Mouse (Mus musculus): ENCODE data around the gene Jazf1. TPM values are rescaled to one million over a fixed set of nuclear protein-coding genes. Genes with fewer than 3 reads are reported as not detected.

The Jazf1 gene
- polyA plus RNA-seq, 1 experiment from 2014 or later = 12.6 TPM

GRCm38 (mm10) chr6:52861928-52862327 is 206.5 kb downstream of the Jazf1 start:
- Histone ChIP-seq H3K4me1 (ENCODE audit: control insufficient read depth, insufficient read depth, low read length) (peaks cover 30% of the 10 kb centered on the region), H3K27ac (ENCODE audit: low read length) (peak overlapping the region; percentile 72), H3K4me3 (ENCODE audit: low read length) (no peak overlapping the region), H3K9me3 (replicated peaks; ENCODE audit: control insufficient read depth, low read length) (no peaks in the 10 kb centered on the region), H3K4me2 (ENCODE audit: low read depth, low read length) (peak overlapping the region; percentile 6; the same call in 1 of the 2 replicates), H3K27me3 (ENCODE audit: control insufficient read depth, insufficient read depth, low read length) (no peaks in the 10 kb centered on the region), H3K9ac (ENCODE audit: low read length) (no peak overlapping the region), H3K36me3 (ENCODE audit: control insufficient read depth, insufficient read depth) (no peaks in the 10 kb centered on the region)
- 25% methylated on average over 7 of the region's 7 CpGs for WGBS
- peak; percentile 66 for ATAC-seq (replicated peaks; ENCODE audit: extremely low read depth, insufficient read depth, low FRiP score)

GRCm38 (mm10) chr6:52861186-52861820 is 207.1 kb downstream of the Jazf1 start:
- H3K9ac ChIP-seq (ENCODE audit: low read length) = no peak overlapping the region
- WGBS = 60% methylated on average over 9 of the region's 9 CpGs
- H3K4me1 ChIP-seq (ENCODE audit: control insufficient read depth, insufficient read depth, low read length) = peaks cover 36% of the 10 kb centered on the region
- no peaks in the 10 kb centered on the region for H3K27me3 ChIP-seq (ENCODE audit: control insufficient read depth, insufficient read depth, low read length)
- ATAC-seq (replicated peaks; ENCODE audit: extremely low read depth, insufficient read depth, low FRiP score) = no peak
- no peaks in the 10 kb centered on the region for H3K36me3 ChIP-seq (ENCODE audit: control insufficient read depth, insufficient read depth)
- H3K4me3 ChIP-seq (ENCODE audit: low read length) = no peak overlapping the region
- H3K27ac ChIP-seq (ENCODE audit: low read length) = peak overlapping the region; percentile 72
- no peaks in the 10 kb centered on the region for H3K9me3 ChIP-seq (replicated peaks; ENCODE audit: control insufficient read depth, low read length)
- no peak overlapping the region for H3K4me2 ChIP-seq (ENCODE audit: low read depth, low read length)

GRCm38 (mm10) chr6:52860713-52861112 is 207.7 kb downstream of the Jazf1 start:
- ATAC-seq (replicated peaks; ENCODE audit: extremely low read depth, insufficient read depth, low FRiP score) = no peak
- Histone ChIP-seq H3K36me3 (ENCODE audit: control insufficient read depth, insufficient read depth) (no peaks in the 10 kb centered on the region), H3K4me3 (ENCODE audit: low read length) (no peak overlapping the region), H3K4me2 (ENCODE audit: low read depth, low read length) (no peak overlapping the region), H3K4me1 (ENCODE audit: control insufficient read depth, insufficient read depth, low read length) (peaks cover 39% of the 10 kb centered on the region), H3K9me3 (replicated peaks; ENCODE audit: control insufficient read depth, low read length) (no peaks in the 10 kb centered on the region), H3K27ac (ENCODE audit: low read length) (no peak overlapping the region), H3K9ac (ENCODE audit: low read length) (peak overlapping the region; percentile 31; the same call in 1 of the 2 replicates), H3K27me3 (ENCODE audit: control insufficient read depth, insufficient read depth, low read length) (no peaks in the 10 kb centered on the region)
- WGBS = 25% methylated on average over 6 of the region's 6 CpGs

GRCm38 (mm10) chr6:52858911-52859431 is 209.5 kb downstream of the Jazf1 start:
- ATAC-seq (replicated peaks; ENCODE audit: extremely low read depth, insufficient read depth, low FRiP score) = no peak
- Histone ChIP-seq H3K36me3 (ENCODE audit: control insufficient read depth, insufficient read depth) (no peaks in the 10 kb centered on the region), H3K4me1 (ENCODE audit: control insufficient read depth, insufficient read depth, low read length) (peaks cover 39% of the 10 kb centered on the region), H3K9ac (ENCODE audit: low read length) (no peak overlapping the region), H3K4me2 (ENCODE audit: low read depth, low read length) (no peak overlapping the region), H3K9me3 (replicated peaks; ENCODE audit: control insufficient read depth, low read length) (no peaks in the 10 kb centered on the region), H3K27ac (ENCODE audit: low read length) (no peak overlapping the region), H3K4me3 (ENCODE audit: low read length) (no peak overlapping the region), H3K27me3 (ENCODE audit: control insufficient read depth, insufficient read depth, low read length) (no peaks in the 10 kb centered on the region)
- WGBS = 84% methylated on average over 3 of the region's 3 CpGs

- no peak overlapping the region for H3K4me3 ChIP-seq (ENCODE audit: low read length)
- H3K9ac ChIP-seq (ENCODE audit: low read length) = no peak overlapping the region
- WGBS = 54% methylated on average over 8 of the region's 8 CpGs
- no peak overlapping the region for H3K27ac ChIP-seq (ENCODE audit: low read length)
- no peaks in the 10 kb centered on the region for H3K27me3 ChIP-seq (ENCODE audit: control insufficient read depth, insufficient read depth, low read length)
- peaks cover 29% of the 10 kb centered on the region for H3K4me1 ChIP-seq (ENCODE audit: control insufficient read depth, insufficient read depth, low read length)
- ATAC-seq (replicated peaks; ENCODE audit: extremely low read depth, insufficient read depth, low FRiP score) = no peak
- no peaks in the 10 kb centered on the region for H3K9me3 ChIP-seq (replicated peaks; ENCODE audit: control insufficient read depth, low read length)
- no peak overlapping the region for H3K4me2 ChIP-seq (ENCODE audit: low read depth, low read length)
- no peaks in the 10 kb centered on the region for H3K36me3 ChIP-seq (ENCODE audit: control insufficient read depth, insufficient read depth)
Measured at GRCm38 (mm10) chr6:52852404-52853107, 215.9 kb downstream of the Jazf1 start.

- ATAC-seq (replicated peaks; ENCODE audit: extremely low read depth, insufficient read depth, low FRiP score) = no peak
- 76% methylated on average over 3 of the region's 3 CpGs for WGBS
Measured at GRCm38 (mm10) chr6:52851975-52852374, 216.5 kb downstream of the Jazf1 start.

GRCm38 (mm10) chr6:52851019-52851418 is 217.4 kb downstream of the Jazf1 start:
- ATAC-seq (replicated peaks; ENCODE audit: extremely low read depth, insufficient read depth, low FRiP score) = no peak; the same call in 1 of the 2 replicates
- Histone ChIP-seq H3K4me1 (ENCODE audit: control insufficient read depth, insufficient read depth, low read length) (peaks cover 17% of the 10 kb centered on the region), H3K27ac (ENCODE audit: low read length) (peak overlapping the region; percentile 67), H3K9ac (ENCODE audit: low read length) (0 out of 2 replicates have a peak overlapping the region, but pooled peaks have one; percentile 9), H3K4me2 (ENCODE audit: low read depth, low read length) (peak overlapping the region; percentile 54), H3K36me3 (ENCODE audit: control insufficient read depth, insufficient read depth) (no peaks in the 10 kb centered on the region), H3K4me3 (ENCODE audit: low read length) (peak overlapping the region; percentile 11; the same call in 1 of the 2 replicates), H3K9me3 (replicated peaks; ENCODE audit: control insufficient read depth, low read length) (no peaks in the 10 kb centered on the region), H3K27me3 (ENCODE audit: control insufficient read depth, insufficient read depth, low read length) (no peaks in the 10 kb centered on the region)
- 19% methylated on average over 5 of the region's 5 CpGs for WGBS

More at GRCm38 (mm10) chr6:52851975-52852374, 216.5 kb downstream of the Jazf1 start:
- no peak overlapping the region for H3K4me2 ChIP-seq (ENCODE audit: low read depth, low read length)
- H3K9me3 ChIP-seq (replicated peaks; ENCODE audit: control insufficient read depth, low read length) = no peaks in the 10 kb centered on the region
- H3K4me3 ChIP-seq (ENCODE audit: low read length) = no peak overlapping the region
- H3K4me1 ChIP-seq (ENCODE audit: control insufficient read depth, insufficient read depth, low read length) = peaks cover 24% of the 10 kb centered on the region
- no peaks in the 10 kb centered on the region for H3K36me3 ChIP-seq (ENCODE audit: control insufficient read depth, insufficient read depth)
- no peak overlapping the region for H3K27ac ChIP-seq (ENCODE audit: low read length)
- no peak overlapping the region for H3K9ac ChIP-seq (ENCODE audit: low read length)
- H3K27me3 ChIP-seq (ENCODE audit: control insufficient read depth, insufficient read depth, low read length) = no peaks in the 10 kb centered on the region

- Histone ChIP-seq H3K36me3 (ENCODE audit: control insufficient read depth, insufficient read depth) (no peaks in the 10 kb centered on the region), H3K27me3 (ENCODE audit: control insufficient read depth, insufficient read depth, low read length) (no peaks in the 10 kb centered on the region), H3K9me3 (replicated peaks; ENCODE audit: control insufficient read depth, low read length) (no peaks in the 10 kb centered on the region), H3K4me1 (ENCODE audit: control insufficient read depth, insufficient read depth, low read length) (peaks cover 15% of the 10 kb centered on the region), H3K4me3 (ENCODE audit: low read length) (no peak overlapping the region), H3K9ac (ENCODE audit: low read length) (no peak overlapping the region), H3K4me2 (ENCODE audit: low read depth, low read length) (no peak overlapping the region), H3K27ac (ENCODE audit: low read length) (no peak overlapping the region)
- WGBS = 75% methylated on average over 6 of the region's 6 CpGs
- no peak for ATAC-seq (replicated peaks; ENCODE audit: extremely low read depth, insufficient read depth, low FRiP score)
Measured at GRCm38 (mm10) chr6:52848199-52848598, 220.2 kb downstream of the Jazf1 start.

- Histone ChIP-seq H3K4me3 (ENCODE audit: low read length) (no peak overlapping the region), H3K27ac (ENCODE audit: low read length) (no peak overlapping the region), H3K4me2 (ENCODE audit: low read depth, low read length) (no peak overlapping the region), H3K9ac (ENCODE audit: low read length) (no peak overlapping the region), H3K9me3 (replicated peaks; ENCODE audit: control insufficient read depth, low read length) (no peaks in the 10 kb centered on the region), H3K27me3 (ENCODE audit: control insufficient read depth, insufficient read depth, low read length) (no peaks in the 10 kb centered on the region), H3K36me3 (ENCODE audit: control insufficient read depth, insufficient read depth) (no peaks in the 10 kb centered on the region), H3K4me1 (ENCODE audit: control insufficient read depth, insufficient read depth, low read length) (peaks cover 11% of the 10 kb centered on the region)
- ATAC-seq (replicated peaks; ENCODE audit: extremely low read depth, insufficient read depth, low FRiP score) = no peak
- 89% methylated on average over 2 of the region's 2 CpGs for WGBS
Measured at GRCm38 (mm10) chr6:52846314-52846713, 222.1 kb downstream of the Jazf1 start.
